Mouse (Mus musculus): ENCODE data around the gene Fgd6.

GRCm38 (mm10) chr10:94123581-94123980, 87.8 kb downstream of the Fgd6 start:
- no peak for TF ChIP-seq POLR2A (IDR thresholded peaks at IDR 0.05; ENCODE audit: borderline replicate concordance, extremely low read depth, low read depth, low read length)
- TF ChIP-seq CTCF (IDR thresholded peaks at IDR 0.05; ENCODE audit: insufficient read depth, low read length): no peak
